Mouse (Mus musculus): Measurements from ENCODE around the gene Ghdc.

- TF ChIP-seq CTCF (IDR thresholded peaks at IDR 0.05) (peak; percentile 48), EP300 (IDR thresholded peaks at IDR 0.05) (no peak)
Measured at GRCm38 (mm10) chr11:100811132-100811531, 40.4 kb upstream of the Ghdc start.

All from lung, postnatal 0 days (tissue).